Mouse (Mus musculus) right cerebral cortex, adult 2 months (tissue): ENCODE measurements around the gene Hcn4.

ENCODE experiments used
- DNase-seq, 2 experiments: peaks; one replicate each; pipeline ENCODE4 v3.0.0; 2021 to 2022; ENCODE audit warnings: low spot score in 2 of 2

The Hcn4 gene

DNA sequence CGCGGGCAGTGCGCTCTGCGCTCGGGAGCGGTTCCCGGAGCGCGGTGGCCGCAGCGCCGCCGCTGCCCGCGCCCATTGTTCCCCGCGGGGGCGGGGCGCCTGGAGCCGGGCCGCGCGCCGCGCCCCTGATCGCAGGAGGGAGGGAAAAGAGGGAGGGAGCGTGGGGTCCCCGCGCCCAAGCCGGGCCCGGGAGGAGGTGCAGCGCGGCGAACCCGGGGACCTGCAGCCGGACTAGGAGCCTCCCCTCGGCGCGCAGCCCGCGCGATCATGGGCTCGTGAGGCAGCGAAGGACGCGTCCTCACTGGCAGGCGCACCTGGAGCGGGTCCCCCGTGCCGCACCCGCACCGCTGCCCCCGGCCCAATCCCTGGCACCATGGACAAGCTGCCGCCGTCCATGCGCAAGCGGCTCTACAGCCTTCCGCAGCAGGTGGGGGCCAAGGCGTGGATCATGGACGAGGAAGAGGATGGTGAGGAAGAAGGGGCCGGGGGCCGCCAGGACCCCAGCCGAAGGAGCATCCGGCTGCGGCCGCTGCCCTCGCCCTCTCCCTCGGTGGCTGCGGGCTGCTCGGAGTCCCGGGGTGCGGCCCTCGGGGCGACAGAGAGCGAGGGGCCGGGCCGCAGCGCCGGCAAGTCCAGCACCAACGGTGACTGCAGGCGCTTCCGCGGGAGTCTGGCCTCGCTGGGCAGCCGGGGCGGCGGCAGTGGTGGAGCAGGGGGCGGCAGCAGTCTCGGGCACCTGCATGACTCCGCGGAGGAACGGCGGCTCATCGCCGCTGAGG, at the start of gene Hcn4:
Gene Hcn4, plus strand, starts transcription at position 274 of the 779 bp plus-strand sequence.
- DNase-seq = no peak

GRCm38 (mm10) chr9:58774761-58775160, 48.5 kb upstream of the Hcn4 start:
- DNase-seq = no peak

GRCm38 (mm10) chr9:58775363-58775762, 47.8 kb upstream of the Hcn4 start:
- DNase-seq = no peak

DNA sequence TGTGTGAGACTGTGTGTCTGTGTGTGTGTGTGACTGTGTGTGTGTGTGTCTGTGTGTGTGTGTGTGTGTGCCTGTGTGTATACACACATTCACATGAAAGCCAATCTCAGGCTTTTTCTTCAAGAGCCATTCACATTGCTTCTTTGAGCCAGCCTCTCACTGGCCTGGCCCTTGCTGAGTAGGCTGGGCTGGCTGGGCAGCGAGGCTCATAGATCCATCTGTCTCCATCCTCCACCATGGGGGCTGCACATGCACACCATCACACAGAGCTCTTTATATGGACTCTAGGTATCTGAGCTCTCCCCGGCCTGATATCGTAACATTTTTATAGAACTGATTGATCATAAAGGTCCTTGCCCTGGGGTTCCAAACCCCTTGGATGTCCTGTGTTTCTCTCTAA, 33.7 kb upstream of the Hcn4 start:
- no peak for DNase-seq

DNA sequence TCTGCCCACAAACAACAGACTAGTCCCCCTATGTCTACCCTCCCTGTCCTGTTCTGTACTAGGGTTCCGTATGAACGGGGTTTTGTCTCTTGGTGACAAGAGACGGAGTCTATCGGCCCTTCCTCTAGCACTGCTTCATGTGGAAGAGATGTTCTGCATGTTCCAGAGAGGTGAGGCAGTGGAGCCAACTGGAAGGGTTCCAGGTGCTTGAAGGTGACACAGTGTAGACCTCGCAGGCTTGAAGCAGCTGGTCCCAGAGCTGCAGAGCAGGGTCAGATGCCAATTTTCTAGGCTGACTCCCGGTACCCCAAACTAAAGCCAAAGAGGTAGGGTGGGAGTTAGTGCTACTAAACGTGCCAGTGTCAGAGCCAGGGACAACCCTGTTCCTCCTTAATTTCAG, 25.1 kb upstream of the Hcn4 start:
- no peak for DNase-seq

- DNase-seq = no peak
Measured at GRCm38 (mm10) chr9:58801441-58801840, 21.8 kb upstream of the Hcn4 start.

GRCm38 (mm10) chr9:58802294-58802693, 20.9 kb upstream of the Hcn4 start:
- DNase-seq = no peak

DNA sequence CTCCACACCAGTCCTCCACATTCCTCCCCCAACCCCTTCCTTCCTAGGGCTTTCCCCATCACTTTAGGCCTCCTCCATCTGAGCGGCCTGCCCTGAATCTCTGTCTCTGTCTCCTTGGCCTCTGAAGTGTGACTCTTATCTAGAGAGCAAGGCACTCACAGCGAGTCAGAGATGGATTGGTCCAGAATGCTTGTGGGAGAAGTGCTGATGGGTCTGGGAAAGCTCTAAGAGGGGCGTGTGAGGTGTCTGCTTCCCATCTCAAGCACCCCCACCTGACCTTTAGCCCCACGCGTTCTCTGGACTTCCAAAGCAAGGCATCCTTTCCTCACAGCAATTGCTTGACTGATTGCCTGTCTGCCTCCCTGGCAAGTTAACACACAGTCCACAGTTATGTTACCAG, 20.4 kb upstream of the Hcn4 start:
- DNase-seq = no peak

- DNase-seq = peak; percentile 48 to 51
Measured at GRCm38 (mm10) chr9:58805601-58806318, 17.5 kb upstream of the Hcn4 start.

DNA sequence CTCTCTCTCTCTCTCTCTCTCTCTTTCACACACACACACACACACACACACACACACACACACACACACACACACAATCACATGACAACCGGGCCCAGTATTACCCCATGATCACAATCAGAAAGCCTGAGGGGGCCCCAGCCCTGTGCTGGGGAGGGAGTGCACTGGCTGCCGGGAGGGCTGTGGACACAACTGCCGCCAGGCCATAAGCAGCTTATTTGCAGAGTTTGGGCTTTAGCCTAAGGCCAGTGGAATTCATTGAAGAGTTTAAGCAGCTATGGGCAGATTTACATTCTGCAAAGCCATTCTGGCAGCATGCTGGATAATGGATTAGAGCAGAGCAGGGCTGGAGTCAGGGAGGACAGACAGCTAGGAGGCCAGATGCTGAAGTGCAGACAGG, 12.0 kb upstream of the Hcn4 start:
- DNase-seq = no peak

GRCm38 (mm10) chr9:58815552-58816260, 7.5 kb upstream of the Hcn4 start:
- DNase-seq = peak; percentile 63 to 67

GRCm38 (mm10) chr9:58816458-58816857, 6.8 kb upstream of the Hcn4 start:
- DNase-seq = no peak

DNA sequence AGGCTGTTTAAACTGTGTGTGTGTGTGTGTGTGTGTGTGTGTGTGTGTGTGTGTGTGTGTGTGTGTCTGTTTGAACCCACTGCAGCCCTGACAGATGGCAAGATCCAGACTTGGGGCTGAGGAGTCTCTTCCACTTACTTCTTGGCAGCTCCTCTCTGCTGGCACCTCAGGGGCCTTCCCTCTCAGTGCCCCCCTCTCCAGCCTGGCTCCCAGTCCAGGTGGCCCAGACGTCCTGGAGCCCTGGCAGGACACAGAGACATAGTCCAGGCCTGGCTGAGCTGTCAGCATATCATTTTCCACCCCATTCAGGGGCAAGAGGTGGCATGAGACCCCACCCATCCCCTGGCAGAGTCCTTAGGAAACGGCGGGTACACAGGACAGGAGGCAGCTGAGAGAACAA, 5.5 kb upstream of the Hcn4 start:
- DNase-seq = no peak

DNA sequence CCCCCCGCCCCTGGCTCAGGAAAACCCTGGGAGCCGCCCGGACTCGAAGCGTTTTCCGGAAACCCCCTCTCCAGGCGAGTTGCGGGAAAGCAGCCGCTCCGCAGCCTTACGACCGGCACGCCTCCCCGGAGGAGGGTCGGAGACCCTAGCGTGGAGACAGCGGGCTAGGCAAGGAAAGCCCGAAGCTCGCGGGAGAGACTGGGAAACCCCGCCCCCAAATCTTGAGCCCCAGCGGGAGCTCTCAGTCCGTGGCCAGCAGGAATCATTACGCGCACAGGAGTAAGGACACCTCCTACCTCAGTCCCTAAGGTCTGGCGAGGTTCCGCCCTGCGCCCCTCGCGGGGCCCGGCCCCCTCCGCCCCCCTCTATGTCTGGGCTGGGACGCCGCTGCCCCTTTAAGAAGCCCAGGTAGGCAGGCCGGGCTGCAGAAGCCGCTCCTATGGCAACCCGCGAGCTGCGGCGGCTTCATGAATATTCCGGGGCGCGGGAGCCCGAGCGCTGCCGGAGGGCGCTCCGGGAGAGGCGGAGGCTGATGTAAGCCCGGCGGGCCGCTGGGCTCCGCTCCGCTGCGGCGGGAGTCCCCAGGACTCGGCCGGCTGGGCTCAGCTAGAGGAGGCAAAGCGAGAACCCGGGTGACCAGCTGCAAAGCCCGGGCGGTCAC, 651 bp upstream of the Hcn4 start:
- peak; percentile 67 to 69 for DNase-seq

GRCm38 (mm10) chr9:58823918-58824215, 655 bp downstream of the Hcn4 start:
- DNase-seq = peak in 1 of 2 experiments; percentile 13

DNA sequence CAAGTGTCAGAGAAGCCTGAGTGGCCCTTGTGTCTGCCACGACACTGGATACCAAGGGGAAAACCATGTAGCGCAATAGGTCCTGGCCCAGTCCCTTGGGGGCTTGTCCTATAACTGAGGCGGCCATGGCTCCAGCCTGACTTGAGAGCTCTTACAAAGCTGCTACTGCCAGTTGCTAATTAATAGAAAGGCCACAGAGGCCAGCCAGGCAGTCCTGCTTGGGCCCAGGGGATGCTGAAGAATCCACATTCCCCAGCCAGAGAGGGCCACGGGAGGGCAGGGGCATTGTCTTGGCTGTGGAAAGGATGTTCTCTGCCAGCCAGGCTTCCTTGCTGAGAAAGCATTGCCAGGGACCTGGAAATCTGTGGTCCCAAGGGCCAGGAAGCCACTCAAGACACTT, 6.4 kb downstream of the Hcn4 start:
- no peak for DNase-seq

GRCm38 (mm10) chr9:58832939-58833338, 9.7 kb downstream of the Hcn4 start:
- DNase-seq = no peak

DNA sequence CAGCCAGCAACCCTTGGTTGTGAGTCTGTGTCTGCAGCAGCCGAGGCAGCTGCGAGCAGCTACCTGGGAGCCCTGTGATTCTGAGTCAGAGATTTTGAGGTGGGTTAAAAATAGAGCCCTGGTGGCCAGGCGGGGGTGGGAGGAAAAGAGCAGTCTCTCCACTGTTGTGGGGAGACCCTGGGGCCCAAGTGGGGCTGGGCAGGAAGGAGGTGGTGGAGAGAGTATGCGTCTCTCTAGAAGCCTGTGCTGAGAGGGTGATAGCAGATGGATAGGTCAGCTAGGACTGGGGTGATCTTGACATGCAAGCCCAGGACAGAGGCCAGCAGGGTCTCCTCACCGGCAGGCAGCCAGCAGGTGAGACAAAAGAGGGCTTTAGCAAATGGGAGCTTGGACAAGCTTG, 14.0 kb downstream of the Hcn4 start:
- no peak for DNase-seq

- DNase-seq = no peak
Measured at GRCm38 (mm10) chr9:58838504-58838903, 15.3 kb downstream of the Hcn4 start.

DNA sequence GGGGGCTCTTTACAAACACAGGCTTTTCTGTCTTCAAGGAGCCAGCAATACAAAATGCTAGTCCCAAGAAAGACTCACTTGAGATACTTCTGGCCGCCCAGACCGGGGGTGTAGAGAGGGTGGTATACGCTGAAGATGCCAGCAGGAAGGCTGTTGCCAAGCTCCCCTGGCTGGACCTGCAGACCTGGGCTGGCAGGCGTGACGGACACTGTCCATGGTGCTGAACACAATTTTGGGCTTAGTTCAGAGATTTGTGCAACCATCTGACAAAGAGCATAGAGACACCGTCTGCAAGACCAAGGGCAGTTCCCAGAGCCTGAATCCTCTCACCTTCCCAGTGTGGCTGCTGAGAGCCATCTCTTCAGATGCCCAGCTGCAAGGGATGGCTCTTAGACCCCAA, 18.4 kb downstream of the Hcn4 start:
- DNase-seq = no peak

DNA sequence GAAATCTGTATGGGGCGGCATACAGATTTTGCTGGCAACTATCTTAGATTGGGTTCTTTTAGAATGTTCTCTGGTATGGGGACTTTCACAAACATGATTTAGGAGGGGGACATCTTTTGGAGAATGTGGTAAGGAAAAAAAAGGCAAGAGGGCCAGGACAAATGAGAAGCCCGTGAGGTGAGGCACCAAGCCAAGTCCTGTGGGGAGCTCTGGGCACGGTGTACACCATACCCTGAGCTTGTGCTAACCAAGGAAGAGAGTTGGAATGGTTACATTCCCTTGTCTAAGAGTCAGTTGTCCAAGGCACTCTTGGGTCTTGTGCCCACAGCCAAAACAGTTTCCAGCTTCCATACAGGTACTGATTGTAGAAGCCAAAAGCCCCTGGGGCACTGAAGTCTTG, 21.4 kb downstream of the Hcn4 start:
- DNase-seq = no peak

GRCm38 (mm10) chr9:58847008-58847407, 23.8 kb downstream of the Hcn4 start:
- DNase-seq = no peak
